Mouse (Mus musculus) heart, postnatal 10 days (tissue): ENCODE measurements around the gene Tmem165. TPM values are rescaled to one million over a fixed set of nuclear protein-coding genes. Genes with fewer than 3 reads are reported as not detected.

Experiments
- DNase-seq, 2 experiments: peaks; one replicate each; pipeline ENCODE4 v3.0.0; 2021
- intact Hi-C: fragments of 180-260 bp; cut with DNase I; formaldehyde crosslinking; loops from one replicate; pipeline ENCODE4 v1.15.1; 2025
- total RNA-seq, 2 experiments: library from RNA; stranded (reverse); gene quantifications; 2 replicates each; pipeline ENCODE4 v1.2.3; 2021

The Tmem165 gene
- total RNA-seq, result 10 to 100 TPM; 39.4 to 42.2 TPM

DNA sequence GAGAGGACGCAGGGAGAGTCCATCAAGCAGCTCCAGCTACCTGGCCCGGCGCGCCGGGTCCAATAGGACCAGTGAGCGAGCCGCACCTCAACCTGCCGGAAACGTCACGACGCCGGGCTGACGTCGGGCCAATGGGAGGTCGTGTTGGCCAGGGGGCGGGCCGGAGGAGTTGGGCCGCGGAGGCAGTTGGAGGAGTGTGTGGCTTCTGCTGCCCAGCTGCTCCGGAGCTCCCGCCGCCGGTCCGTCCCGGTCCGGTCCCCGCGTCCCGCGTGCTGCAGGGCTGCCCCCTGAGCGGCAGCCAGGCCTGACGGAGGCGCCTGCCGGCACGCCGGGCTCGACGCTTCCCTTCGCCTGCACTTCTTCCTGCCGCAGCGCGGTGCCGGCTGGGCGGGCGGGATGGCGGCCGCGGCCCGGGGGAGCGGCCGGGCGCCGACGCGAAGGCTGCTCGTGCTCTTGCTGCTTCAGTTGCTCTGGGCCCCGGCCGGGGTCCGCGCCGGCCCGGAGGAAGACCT is at the start of gene Tmem165:
Gene Tmem165, plus strand, starts transcription at position 131 of the 512 bp plus-strand sequence.
- intact Hi-C loops, result loop anchor here (2.0 kb wide), 1 partner anchor 43 kb away; the partner anchor contains the start of gene Srd5a3
- peak; percentile 96 for DNase-seq

DNA sequence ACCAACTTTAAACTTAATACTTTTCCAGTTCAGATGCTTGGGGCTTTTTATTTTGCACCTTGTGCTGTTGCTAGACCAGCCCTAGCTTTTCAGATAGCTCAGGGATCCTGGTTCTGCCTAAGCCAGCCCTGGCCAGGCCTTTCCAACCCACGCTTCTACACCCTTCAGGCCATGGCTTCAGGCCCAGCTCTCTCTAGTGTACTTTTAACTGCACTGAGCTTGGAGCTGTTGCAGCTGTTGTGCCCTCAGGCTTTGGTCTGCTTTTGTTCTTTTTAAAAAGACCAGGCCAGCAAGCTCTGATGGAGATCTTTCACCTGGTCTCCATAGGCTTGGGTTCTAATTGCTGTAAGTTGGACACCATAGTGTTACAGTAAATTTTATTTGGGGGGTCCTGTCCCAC is 48.0 kb upstream of the Tmem165 start:
- intact Hi-C loops, result no loop called here
- DNase-seq, result peak; percentile 70 to 73

DNA sequence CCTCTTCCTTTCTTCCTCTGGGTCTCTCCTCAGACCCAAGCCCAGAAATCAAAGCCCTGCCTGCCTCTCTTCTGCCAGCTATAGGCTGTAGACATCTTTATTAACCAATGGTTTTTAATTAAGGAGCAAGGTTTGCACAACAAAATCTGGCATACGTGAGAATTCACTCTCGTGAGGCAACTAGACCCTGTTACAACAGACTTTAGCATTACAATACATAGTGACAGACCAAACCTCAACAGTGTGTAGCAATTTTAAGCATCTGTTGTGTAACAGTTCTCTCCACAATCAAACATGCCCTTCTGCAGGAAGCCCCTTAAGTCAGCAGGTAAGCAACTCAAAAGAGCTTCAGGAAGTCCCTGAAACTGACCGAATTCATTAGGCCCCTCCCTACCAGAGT is 47.4 kb upstream of the Tmem165 start:
- DNase-seq, result no peak
- intact Hi-C loops, result no loop called here

DNA sequence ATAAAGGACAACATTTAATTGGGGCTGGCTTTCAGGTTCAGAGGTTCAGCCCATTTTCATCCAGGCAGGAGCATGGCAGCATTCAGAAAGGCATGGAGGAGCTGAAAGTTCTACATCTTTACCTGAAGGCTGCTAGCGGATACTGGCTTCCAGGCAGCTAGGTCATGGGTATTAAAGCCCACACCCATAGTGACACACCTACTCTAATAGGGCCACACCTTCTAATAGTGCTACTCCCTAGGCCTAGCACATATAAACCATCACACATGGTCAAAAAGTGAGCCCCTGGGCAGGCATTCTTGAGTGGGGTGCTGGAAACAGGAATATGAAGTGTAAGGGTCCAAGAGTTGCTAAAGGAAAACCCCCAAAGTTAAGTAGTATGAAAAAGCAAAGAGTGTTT is 46.1 kb upstream of the Tmem165 start:
- no peak for DNase-seq

DNA sequence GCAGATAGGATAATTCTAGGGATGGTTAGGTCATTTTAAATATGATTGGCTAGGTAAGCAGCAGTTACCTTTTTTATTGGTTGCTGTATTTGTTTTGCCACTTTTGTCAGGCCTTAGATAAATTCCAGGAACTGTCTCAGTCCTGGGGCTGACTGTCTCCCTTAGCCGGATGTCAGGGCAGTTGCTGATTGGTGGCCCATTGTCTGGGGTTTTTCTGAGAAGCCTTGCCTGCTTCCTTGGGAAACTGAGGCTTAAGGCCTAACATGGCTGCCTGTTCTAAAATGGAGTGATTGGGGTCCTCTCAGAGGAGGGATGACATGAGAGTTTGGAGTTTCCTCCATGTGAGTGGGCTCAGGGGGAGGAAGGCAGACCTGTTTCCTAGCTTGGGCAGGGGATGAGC is 45.6 kb upstream of the Tmem165 start:
- intact Hi-C loops, result no loop called here
- no peak for DNase-seq

More for the DNA sequence above, 46.1 kb upstream of the Tmem165 start:
- intact Hi-C loops, result no loop called here

DNA sequence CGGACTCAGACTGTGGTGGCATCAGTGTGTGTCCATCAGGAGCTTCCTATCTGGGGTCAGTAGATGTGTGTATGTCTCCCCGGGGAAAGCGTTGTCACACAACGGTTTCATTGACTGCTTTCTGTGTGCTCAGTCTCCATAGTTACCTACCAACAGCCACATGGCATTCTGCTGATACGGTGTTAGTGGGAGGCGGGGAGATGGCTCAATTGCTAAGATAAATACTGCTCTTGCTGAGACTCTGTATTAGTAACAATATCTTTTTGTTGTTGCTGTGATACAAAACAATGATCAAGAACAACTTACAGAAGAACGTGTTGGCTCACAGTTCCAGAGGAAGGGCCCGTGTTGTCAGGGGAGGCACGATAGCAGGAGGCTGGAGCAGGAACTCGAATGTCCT is 45.2 kb upstream of the Tmem165 start:
- intact Hi-C loops, result no loop called here
- DNase-seq, result peak in 1 of 2 experiments; percentile 17

DNA sequence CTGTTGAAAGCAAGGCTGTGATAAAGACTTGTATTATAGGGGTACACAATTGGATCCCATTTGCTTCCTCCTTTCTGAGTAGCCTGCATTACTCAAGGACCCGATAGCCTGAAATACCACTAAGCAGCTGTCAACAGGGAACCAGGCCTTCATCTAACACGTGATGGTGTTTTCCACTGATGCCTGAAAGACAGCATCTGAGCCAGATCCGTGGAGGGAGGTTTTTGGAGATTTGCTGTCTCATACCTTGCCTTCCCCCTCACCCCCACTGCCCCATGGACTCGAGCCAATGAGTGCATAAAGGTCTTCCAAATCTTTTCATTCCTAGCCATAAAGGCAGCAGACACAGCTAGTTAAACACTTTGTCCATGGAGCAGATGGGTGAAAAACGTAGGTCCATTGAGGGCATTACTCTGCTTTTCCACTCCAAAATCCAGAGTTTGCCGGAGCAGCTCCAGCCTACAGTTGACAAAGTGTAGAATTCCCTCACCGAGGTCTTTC is 44.5 kb upstream of the Tmem165 start:
- peak; percentile 31 to 51 for DNase-seq

DNA sequence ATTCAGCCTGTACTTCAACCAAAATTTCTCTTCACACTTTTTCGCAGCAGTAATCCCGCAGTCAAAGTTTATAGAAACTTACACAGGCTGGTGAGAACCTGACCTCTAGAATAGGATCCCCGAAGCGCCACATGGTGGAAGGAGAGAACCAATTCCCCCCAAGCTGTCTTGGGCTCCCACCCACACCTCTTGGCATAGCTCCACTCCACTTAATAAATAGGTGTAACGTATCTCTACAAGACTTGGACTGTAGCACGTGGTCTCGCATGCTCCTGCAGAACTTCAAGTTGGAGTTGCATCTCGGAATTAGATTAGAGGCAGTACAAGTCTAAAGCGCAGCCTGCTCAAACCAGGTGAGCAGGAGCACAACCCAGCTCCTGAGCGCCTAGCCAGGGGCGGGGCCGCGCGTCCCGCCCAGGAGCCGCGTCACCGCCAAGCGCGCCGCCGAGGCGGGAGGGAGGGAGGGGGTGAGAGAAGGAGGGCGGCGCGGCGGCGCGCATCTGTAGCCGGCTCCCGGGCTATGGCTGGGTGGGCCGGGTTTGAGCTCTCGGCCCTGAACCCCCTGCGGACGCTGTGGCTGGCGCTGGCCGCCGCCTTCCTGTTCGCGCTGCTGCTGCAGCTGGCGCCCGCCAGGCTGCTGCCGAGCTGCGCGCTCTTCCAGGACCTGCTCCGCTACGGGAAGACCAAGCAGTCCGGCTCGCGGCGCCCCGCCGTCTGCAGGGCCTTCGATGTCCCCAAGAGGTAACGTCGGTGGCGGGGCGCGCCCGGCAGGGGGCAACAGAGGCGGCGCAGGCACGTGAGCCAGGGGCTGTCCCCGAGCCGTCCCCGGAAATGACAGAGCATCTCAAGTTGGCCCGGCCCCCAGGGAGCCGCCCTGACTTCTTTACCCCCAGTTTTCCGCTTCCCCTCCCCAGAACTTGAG is 43.6 kb upstream of the Tmem165 start, which contains the start of gene Srd5a3:
Gene Srd5a3, plus strand, starts transcription at position 464 of the 922 bp plus-strand sequence.
- DNase-seq, result peak; percentile 98
- intact Hi-C loops, result loop anchor here (2.0 to 10.0 kb wide), 3 partner anchors 43 to 395 kb away; partner anchors contain the start of genes Clock and Tmem165

More for the DNA sequence above, 44.5 kb upstream of the Tmem165 start:
- intact Hi-C loops, result no loop called here

DNA sequence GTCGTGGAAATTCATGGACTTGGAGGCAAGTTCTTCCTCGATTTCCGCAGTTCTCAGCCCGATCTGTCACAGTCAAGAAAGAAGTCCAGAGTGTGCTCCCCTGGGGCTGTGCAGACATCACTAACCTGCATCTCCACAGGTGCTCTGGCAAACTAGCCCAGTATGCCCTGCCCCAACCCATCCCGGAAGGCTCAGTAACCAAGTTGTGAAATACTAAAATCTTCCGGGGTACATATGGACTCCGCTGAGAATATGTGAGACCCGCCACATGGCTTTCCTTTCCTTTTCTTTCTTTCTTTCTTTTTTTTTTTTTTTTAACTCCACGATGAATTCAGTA is 43.0 kb upstream of the Tmem165 start:
- DNase-seq, result no peak
- intact Hi-C loops, result loop anchor here (2.0 to 10.0 kb wide), 3 partner anchors 42 to 394 kb away; partner anchors contain the start of genes Clock and Tmem165

DNA sequence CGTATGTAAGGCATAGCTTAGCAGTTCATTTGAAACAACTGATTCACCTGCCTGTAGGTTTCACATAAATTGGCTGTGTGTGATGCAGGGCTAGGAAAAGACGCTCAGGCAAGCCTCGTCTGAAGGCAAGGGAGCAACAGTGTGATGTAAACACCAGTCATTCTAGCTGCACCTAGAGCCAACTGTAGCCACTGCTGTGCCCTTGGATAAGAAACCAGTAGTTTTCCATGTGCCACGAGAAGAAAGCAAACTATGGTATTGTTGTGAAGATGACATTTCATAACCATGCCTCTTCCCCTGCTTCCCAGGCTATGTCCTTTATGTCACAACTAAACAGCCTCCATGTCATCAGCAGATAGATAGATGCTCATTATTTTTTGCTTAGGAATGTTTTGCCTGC is 40.3 kb upstream of the Tmem165 start:
- no peak for DNase-seq
- intact Hi-C loops, result loop anchor here (5.0 to 10.0 kb wide), 2 partner anchors 159 to 391 kb away; partner anchors contain the start of gene Clock

DNA sequence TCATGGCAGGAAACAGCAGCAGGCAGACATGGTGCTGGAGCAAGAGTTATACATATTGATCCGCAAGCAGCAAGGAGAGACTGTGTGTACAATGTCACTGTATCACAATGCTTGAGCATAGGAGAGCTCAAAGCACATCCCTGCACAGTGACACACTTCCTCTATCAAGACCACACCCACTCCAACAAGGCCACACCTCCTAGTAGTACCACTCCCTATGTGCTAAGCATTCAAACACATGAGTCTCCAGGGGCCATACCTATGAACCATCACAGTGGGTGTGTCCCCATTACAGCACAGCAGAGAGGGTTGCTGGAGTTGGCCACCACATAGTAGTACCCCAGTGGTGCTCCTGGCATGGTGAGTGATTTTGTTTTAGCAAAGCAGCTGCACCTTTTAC is 37.3 kb upstream of the Tmem165 start:
- DNase-seq, result no peak
- intact Hi-C loops, result loop anchor here (10.0 kb wide), 1 partner anchor 388 kb away; no protein-coding TSS in a partner anchor

DNA sequence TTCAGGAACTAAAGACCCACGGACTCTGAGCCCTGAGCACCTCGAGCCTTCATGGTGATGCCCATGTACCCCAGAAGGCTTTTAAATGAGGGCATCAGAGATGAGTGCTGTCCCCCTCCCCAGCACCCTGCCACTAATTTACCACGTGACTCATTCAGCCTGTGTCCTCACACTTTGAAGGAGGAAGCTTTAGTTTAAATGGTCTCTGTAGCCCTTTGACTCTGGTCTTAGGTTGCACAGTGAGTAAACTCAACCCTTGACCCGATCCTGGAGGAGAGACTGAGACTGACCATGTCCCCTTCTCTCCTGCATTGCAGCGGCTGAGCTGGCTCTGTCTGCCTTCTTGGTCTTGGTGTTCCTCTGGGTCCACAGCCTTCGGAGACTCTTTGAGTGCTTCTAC is 34.2 kb upstream of the Tmem165 start:
- intact Hi-C loops, result loop anchor here (10.0 kb wide), 1 partner anchor 385 kb away; no protein-coding TSS in a partner anchor
- DNase-seq, result no peak

DNA sequence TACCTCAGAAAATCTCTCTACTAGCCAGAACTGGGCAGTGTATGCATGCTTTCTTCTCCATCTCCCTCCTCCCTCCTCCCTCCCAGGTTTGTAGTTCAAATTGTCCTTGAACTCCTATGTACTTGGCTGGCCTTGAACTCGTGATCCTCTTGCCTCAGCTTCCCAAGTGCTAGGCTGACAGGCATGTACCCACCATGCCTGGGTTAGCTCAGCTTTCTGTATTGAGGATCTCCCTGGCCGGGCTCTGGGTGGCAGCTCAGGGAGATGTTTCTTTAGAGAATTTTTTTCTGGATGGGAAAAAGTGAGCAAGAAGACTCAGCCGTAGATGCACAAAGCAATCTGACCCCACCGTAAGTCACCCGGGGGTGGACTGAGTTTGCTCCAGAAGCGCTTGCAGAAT is 30.7 kb upstream of the Tmem165 start:
- DNase-seq, result no peak
- intact Hi-C loops, result no loop called here

DNA sequence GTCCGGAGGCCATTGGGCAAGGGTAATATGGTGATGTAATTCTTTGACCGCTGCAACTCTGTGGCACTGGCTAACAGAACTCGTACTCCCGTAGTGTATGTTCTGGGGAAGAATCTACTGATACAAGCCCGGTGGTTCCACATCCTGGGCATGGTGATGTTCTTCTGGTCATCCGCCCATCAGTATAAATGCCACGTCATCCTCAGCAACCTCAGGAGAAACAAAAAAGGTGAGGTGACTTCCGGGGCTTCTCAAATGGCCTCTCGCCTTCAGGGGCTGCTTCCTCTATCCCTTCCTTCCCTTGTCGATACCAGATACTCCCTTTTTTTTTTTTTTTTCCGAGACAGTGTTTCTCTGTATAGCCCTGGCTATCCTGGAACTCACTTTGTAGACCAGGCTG is 30.2 kb upstream of the Tmem165 start:
- DNase-seq, result no peak
- intact Hi-C loops, result no loop called here

DNA sequence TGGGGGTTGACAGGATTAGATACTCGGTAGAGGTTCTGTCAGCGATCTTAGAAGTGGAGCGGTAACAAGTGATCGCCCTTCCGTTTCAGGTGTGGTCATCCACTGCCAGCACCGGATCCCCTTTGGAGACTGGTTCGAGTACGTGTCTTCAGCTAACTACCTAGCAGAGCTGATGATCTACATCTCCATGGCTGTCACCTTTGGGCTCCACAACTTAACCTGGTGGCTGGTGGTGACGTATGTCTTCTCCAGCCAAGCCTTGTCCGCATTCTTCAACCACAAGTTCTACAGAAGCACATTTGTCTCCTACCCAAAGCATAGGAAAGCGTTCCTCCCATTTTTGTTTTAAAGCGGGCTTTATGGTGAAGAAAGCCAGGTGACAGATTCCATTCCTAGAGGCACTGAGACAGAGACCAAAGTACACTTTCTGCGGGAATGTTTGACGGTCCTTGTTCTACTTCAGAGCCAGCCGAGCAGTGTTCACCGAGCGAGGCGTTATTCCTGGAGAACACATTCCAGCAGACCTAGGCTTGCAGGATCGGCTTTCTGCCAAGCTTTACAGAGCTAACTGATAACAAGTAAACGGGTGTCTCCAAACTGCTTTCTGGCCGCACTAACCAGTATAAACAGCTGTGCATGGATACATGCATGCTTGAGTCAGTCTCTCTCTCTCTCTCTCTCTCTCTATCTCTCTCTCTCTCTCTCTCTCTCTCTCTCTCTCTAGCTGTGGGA is 29.1 kb upstream of the Tmem165 start:
- DNase-seq, result peak; percentile 70 to 74
- intact Hi-C loops, result no loop called here

DNA sequence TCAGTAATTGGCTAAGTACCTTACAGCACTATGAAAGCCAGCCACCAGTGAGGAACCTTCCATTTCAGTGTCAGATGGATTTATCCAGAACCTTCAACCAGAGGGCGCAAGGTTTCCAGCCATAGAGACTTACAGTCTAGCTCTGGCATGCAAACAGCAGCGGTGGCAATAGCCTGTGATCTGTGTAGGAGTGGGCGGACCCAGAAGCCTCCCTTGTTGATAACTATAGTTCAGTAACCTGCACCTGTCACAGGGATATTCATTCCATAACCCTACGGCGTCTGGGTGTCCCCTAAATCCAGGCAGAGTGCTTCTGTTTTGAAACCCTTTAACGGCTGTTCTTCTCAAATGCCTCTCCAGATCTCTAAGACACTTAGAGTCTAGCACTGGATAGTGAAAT is 24.1 kb upstream of the Tmem165 start:
- intact Hi-C loops, result no loop called here
- no peak for DNase-seq

DNA sequence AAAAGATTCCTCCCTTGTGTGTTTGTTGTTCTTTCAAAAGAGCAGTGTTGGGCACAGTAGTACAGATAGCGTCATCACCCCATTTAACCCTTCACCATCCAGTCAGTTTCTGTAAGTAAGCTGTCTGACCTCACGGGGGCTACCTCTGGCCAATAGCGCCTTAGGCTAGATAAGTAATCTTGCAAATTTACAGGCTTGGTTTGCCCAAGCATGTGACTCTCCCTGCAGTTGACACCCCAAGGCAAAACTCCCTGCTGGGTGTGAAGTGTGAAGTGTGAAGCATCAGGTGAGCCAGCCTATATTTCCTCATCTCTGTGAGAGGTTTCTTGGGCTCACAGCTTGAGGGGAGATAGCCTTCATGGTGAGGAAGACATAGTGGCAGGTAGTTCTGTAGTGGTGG is 23.6 kb upstream of the Tmem165 start:
- DNase-seq, result no peak
- intact Hi-C loops, result no loop called here

DNA sequence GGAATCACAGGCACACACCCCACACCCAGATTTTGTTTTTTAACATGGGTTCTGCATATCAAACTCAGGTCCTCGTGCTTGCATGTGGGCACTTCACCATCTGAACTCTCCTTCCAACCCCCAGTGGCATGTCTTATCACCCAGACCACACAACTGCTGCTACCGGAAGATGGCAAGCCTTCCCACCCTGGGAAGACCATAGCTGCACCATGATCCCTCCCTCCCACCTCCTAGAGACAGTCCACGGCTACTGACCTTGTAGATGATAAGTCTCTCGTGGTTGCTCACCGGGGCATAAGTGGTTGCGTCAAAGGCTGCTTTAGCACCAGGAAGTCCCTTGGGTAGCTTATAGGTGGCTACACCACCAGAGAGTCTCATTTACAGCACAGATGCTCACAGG is 22.2 kb upstream of the Tmem165 start:
- intact Hi-C loops, result no loop called here

DNA sequence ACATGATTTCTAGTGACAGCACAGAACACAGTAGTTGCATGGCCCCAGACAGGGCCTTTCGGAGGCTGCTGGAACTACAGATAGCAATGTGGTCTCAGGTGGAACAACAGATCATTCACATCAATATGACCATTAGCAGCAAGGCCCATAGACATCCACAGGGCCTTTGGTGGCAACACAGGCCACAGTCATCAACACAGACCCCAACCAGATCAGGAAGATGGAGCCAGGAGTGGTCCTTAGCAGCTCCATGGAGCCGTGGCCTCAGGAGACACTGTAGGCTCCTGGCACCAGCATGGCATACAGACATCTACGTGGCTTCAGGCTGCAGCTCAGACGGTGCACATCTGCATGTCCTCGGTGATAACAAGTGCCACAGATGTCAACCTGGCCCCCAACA is 20.8 kb upstream of the Tmem165 start:
- no peak for DNase-seq
- intact Hi-C loops, result no loop called here

More for the DNA sequence above, 22.2 kb upstream of the Tmem165 start:
- no peak for DNase-seq

DNA sequence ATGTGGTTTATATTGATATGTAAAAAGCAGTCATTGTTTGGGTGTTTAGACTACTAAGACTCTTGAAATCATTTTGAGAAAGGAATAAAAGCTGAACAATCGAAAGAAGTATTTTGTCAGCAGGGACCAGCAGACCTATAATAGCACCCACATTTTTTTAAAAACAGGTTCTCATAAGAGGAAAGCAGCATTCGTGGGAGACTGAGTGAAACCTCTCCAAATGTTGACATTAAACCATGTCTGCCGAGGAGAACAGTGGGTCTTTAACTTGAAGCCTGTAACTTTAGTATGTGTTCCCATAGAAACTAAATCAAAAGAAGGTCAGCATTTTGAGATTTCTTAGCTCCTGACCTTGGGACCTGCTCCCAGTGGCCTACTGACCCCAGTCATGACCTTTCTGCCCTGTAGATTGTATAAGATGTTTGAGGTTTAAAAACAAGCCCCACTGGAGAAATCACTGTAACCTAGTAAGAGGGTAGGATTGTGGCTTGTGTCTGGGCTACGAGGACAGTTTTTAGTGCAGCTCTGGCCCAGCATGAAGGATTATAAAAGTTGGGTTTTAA is 19.8 kb upstream of the Tmem165 start:
- DNase-seq, result no peak
- intact Hi-C loops, result no loop called here

DNA sequence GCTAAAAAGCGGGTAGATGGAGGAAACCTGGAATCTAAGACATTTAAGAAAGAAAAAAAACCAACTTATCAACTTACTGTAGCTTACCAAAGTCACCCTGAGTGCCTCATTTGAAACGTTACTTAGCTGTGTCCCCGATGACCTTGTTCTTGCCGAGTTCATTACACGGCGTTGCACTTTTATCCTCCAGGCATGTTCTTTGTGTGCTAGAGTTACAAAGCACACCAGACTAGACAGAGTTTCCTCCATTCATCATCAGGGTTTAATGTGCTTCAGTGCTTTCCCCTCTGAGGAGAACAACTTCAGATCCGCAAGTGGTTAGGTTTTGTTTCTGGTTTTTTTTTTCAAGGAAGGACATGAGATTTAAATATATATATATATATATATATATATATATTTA is 18.9 kb upstream of the Tmem165 start:
- no peak for DNase-seq
- intact Hi-C loops, result no loop called here
